Comparison of ENCODE assay signal across 8 mouse cellular contexts in the genomic region with DNA sequence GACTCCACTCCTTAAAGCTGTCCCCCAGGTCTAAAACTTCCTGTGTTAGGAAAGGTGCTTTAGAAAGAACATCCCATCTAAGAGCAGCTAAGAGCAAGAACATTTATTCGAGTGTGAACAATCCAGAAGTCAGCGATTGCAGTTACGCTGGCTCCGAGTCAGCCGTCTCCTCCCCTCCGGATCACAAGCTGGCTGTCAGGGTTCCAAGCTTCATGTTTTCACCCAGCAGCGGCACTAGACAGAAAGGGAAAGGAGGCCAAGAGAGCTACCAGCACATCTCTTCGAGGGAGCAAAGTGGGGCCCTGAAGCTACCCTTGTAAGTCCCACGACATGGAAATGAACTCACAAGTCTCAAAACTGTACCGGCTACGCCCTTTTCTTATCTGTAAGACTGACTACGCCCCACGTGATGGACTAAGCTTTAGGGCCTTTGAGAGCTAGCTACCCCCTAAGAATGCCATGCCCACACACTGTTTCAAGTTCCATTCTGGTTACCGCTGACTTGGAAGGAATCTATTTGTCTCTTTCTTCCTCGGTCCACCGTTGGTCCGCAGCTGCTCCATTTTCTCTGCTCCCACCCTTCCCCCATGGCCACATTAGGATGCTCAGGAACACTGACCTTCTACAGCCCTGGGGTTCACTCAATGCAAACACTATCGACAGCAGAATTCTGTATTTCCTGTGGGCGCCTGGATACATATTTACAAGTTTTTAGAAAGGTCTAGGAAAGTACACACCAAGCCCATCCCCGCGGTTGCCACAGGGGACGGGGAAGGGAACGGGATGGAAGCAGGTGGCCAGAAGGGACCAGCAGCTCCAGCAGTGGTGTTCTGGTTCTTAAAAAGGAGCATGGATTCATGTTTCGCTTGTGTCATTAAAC. TPM values are rescaled to one million over a fixed set of nuclear protein-coding genes. Genes with fewer than 3 reads are reported as not detected.
DNase-seq lines count a peak whose midpoint lies in the region; ATAC-seq and TF ChIP-seq lines count a peak whose summit lies in the region.

No protein-coding gene starts in this region.

- 0 out of 2 replicates have a peak, but pooled peaks cover 4% of the 10 kb centered on the region for H3K36me3 ChIP-seq in liver, embryonic 12.5 days
- H3K36me3 ChIP-seq in liver, embryonic 11.5 days (ENCODE audit: control insufficient read depth, insufficient read depth, low read length): no peaks in the 10 kb centered on the region
- peaks cover 5% of the 10 kb centered on the region; the same call in 1 of the 2 replicates for H3K36me3 ChIP-seq in forebrain, postnatal 0 days (ENCODE audit: insufficient read depth)
- 0 out of 2 replicates have a peak, but pooled peaks cover 6% of the 10 kb centered on the region for H3K36me3 ChIP-seq in midbrain, embryonic 13.5 days

- TF ChIP-seq CTCF in forebrain, postnatal 0 days (IDR thresholded peaks at IDR 0.05; ENCODE audit: low read depth): no peak

- no peak for ATAC-seq in liver, embryonic 12.5 days
- no peak for ATAC-seq in liver, embryonic 11.5 days (replicated peaks; ENCODE audit: low FRiP score)
- ATAC-seq in forebrain, postnatal 0 days: peak; percentile 40
- ATAC-seq in midbrain, embryonic 13.5 days: 0 out of 2 replicates have a peak, but pooled peaks have one; percentile 15

- H3K4me1 ChIP-seq in liver, embryonic 12.5 days: peaks cover 20% of the 10 kb centered on the region
- H3K4me1 ChIP-seq in liver, embryonic 11.5 days (replicated peaks; ENCODE audit: control insufficient read depth, insufficient read depth, low read length): peaks cover 12% of the 10 kb centered on the region
- H3K4me1 ChIP-seq in forebrain, postnatal 0 days (ENCODE audit: insufficient read depth): peaks cover 43% of the 10 kb centered on the region
- peaks cover 76% of the 10 kb centered on the region for H3K4me1 ChIP-seq in midbrain, embryonic 13.5 days (replicated peaks)

- H3K9me3 ChIP-seq in liver, embryonic 12.5 days (replicated peaks): no peaks in the 10 kb centered on the region
- H3K9me3 ChIP-seq in liver, embryonic 11.5 days (ENCODE audit: control insufficient read depth, low read length): no peaks in the 10 kb centered on the region
- no peaks in the 10 kb centered on the region for H3K9me3 ChIP-seq in forebrain, postnatal 0 days (ENCODE audit: low read length)
- no peaks in the 10 kb centered on the region for H3K9me3 ChIP-seq in midbrain, embryonic 13.5 days

- H3K4me2 ChIP-seq in liver, embryonic 12.5 days: peak overlapping the region; percentile 4; the same call in 1 of the 2 replicates
- no peak overlapping the region for H3K4me2 ChIP-seq in liver, embryonic 11.5 days
- H3K4me2 ChIP-seq in forebrain, postnatal 0 days (ENCODE audit: low read depth): 0 out of 2 replicates have a peak overlapping the region, but pooled peaks have one; percentile 0
- peak overlapping the region; percentile 8; the same call in 1 of the 2 replicates for H3K4me2 ChIP-seq in midbrain, embryonic 13.5 days (replicated peaks)

- 66% methylated on average over 24 of the region's 24 CpGs for WGBS in liver, embryonic 12.5 days (ENCODE audit: insufficient replicate concordance)
- 66% methylated on average over 24 of the region's 24 CpGs for WGBS in liver, embryonic 11.5 days
- 13% methylated on average over 24 of the region's 24 CpGs for WGBS in forebrain, postnatal 0 days
- 36% methylated on average over 24 of the region's 24 CpGs for WGBS in midbrain, embryonic 13.5 days

- peaks cover 8% of the 10 kb centered on the region; the same call in 1 of the 2 replicates for H3K27me3 ChIP-seq in liver, embryonic 12.5 days (replicated peaks)
- no peaks in the 10 kb centered on the region for H3K27me3 ChIP-seq in liver, embryonic 11.5 days (replicated peaks; ENCODE audit: control insufficient read depth, insufficient read depth, low read length)
- H3K27me3 ChIP-seq in forebrain, postnatal 0 days (ENCODE audit: insufficient read depth, low read length): no peaks in the 10 kb centered on the region
- H3K27me3 ChIP-seq in midbrain, embryonic 13.5 days: no peaks in the 10 kb centered on the region

- H3K4me3 ChIP-seq in liver, embryonic 12.5 days: no peak overlapping the region
- H3K4me3 ChIP-seq in liver, embryonic 11.5 days (ENCODE audit: low read depth, low read length): no peak overlapping the region
- H3K4me3 ChIP-seq in forebrain, postnatal 0 days (ENCODE audit: low read depth, low read length): no peak overlapping the region
- H3K4me3 ChIP-seq in midbrain, embryonic 13.5 days (replicated peaks): no peak overlapping the region

- no peak overlapping the region for H3K9ac ChIP-seq in liver, embryonic 12.5 days
- H3K9ac ChIP-seq in liver, embryonic 11.5 days (ENCODE audit: low read depth, low read length): no peak overlapping the region
- H3K9ac ChIP-seq in forebrain, postnatal 0 days: 0 out of 2 replicates have a peak overlapping the region, but pooled peaks have one; percentile 18
- H3K9ac ChIP-seq in midbrain, embryonic 13.5 days (replicated peaks): peak overlapping the region; percentile 36; the same call in 1 of the 2 replicates

- DNase-seq in liver, embryonic 11.5 days (ENCODE audit: low spot score): no peak
- peak; percentile 81 for DNase-seq in forebrain, postnatal 0 days
- peak; percentile 61 for DNase-seq in layer of hippocampus, adult 9-11 months
- no peak for DNase-seq in kidney, adult 18-20 months
- no peak for DNase-seq in adipocyte (ENCODE audit: low spot score)
- DNase-seq in adrenal gland, adult 8-10 months: no peak

- no peak overlapping the region for H3K27ac ChIP-seq in liver, embryonic 12.5 days
- H3K27ac ChIP-seq in liver, embryonic 11.5 days (ENCODE audit: low read depth, low read length): no peak overlapping the region
- peak overlapping the region; percentile 60 for H3K27ac ChIP-seq in forebrain, postnatal 0 days (ENCODE audit: low read depth, low read length)
- peak overlapping the region; percentile 78 for H3K27ac ChIP-seq in midbrain, embryonic 13.5 days

RNA-seq across cellular contexts. Expression of a gene that starts 19.6 kb away (rescaled TPM):
- polyA plus RNA-seq in liver, embryonic 12.5 days (2016; fragmentation: Nextera tagmentation; extraction: Ambion mirVana): 79.0 and 80.8 TPM in 2 replicates
- polyA plus RNA-seq in liver, embryonic 11.5 days (2014; fragmentation: Nextera tagmentation; extraction: Ambion mirVana): 143 and 171 TPM in 2 replicates
- total RNA-seq in forebrain, postnatal 0 days (2014; rRNA removed): 4,630 and 7,303 TPM in 2 replicates
- polyA plus RNA-seq in forebrain, postnatal 0 days (2015; fragmentation: Nextera tagmentation; extraction: Ambion mirVana): 6,353 and 7,049 TPM in 2 replicates
- 8,644 and 8,868 TPM in 2 replicates for polyA plus RNA-seq in midbrain, embryonic 13.5 days (2015; fragmentation: Nextera tagmentation; extraction: Ambion mirVana)
- total RNA-seq in adrenal gland, adult 8-10 months (2022): 100 to 1,000 TPM in 2 of 4 experiments, 10 to 100 TPM in 2; 42.5 to 190 (median 123) TPM

RNA-seq across cellular contexts. Expression of a gene that starts 30.8 kb away (rescaled TPM):
- 12.3 and 13.4 TPM in 2 replicates for polyA plus RNA-seq in liver, embryonic 12.5 days (2016; fragmentation: Nextera tagmentation; extraction: Ambion mirVana)
- 25.9 and 26.2 TPM in 2 replicates for polyA plus RNA-seq in liver, embryonic 11.5 days (2014; fragmentation: Nextera tagmentation; extraction: Ambion mirVana)
- total RNA-seq in forebrain, postnatal 0 days (2014; rRNA removed): 166 and 208 TPM in 2 replicates
- 231 and 295 TPM in 2 replicates for polyA plus RNA-seq in forebrain, postnatal 0 days (2015; fragmentation: Nextera tagmentation; extraction: Ambion mirVana)
- 246 and 256 TPM in 2 replicates for polyA plus RNA-seq in midbrain, embryonic 13.5 days (2015; fragmentation: Nextera tagmentation; extraction: Ambion mirVana)
- 10 to 100 TPM; 81.0 to 96.7 (median 91.6) TPM for total RNA-seq in adrenal gland, adult 8-10 months (2022)

Comparison
In these comparisons a context has a peak if more than half of its experiments do, and no peak if none do; other contexts are left out.
1. ATAC-seq: peak in forebrain, postnatal 0 days (single experiment) and midbrain, embryonic 13.5 days (single experiment); none in liver, embryonic 12.5 days (single experiment) and liver, embryonic 11.5 days (single experiment).
2. H3K27ac ChIP-seq: peak in forebrain, postnatal 0 days (single experiment) and midbrain, embryonic 13.5 days (single experiment); none in liver, embryonic 12.5 days (single experiment) and liver, embryonic 11.5 days (single experiment).
3. H3K9ac ChIP-seq: peak in forebrain, postnatal 0 days (single experiment) and midbrain, embryonic 13.5 days (single experiment); none in liver, embryonic 12.5 days (single experiment) and liver, embryonic 11.5 days (single experiment).
4. DNase-seq: peak in forebrain, postnatal 0 days (single experiment) and layer of hippocampus, adult 9-11 months (single experiment); none in liver, embryonic 11.5 days (single experiment), kidney, adult 18-20 months (single experiment), adipocyte (single experiment) and adrenal gland, adult 8-10 months (single experiment).
5. RNA of a gene that starts 19.6 kb away (polyA plus RNA-seq): 8,644 to 8,868 TPM in midbrain, embryonic 13.5 days and 6,353 to 7,049 TPM in forebrain, postnatal 0 days; 143 to 171 TPM in liver, embryonic 11.5 days and 79.0 to 80.8 TPM in liver, embryonic 12.5 days; every median in the first group is over 10 times any median in the second.